Mouse (Mus musculus) forebrain, embryonic 16.5 days (tissue): ENCODE data around the gene Chmp6. TPM values are rescaled to one million over a fixed set of nuclear protein-coding genes. Genes with fewer than 3 reads are reported as not detected.

Experiments
- ATAC-seq: fragments of 200-750 bp; cut with Nextera tagmentation; 2 replicates; pipeline ENCODE4 v1.8.0; 2017; ENCODE audit warnings: mild to moderate bottlenecking, moderate library complexity
- H3K27ac ChIP-seq: fragments of 300-500 bp; sonication (generic); 2 replicates; pipeline ENCODE4 v1.5.1; 2014; ENCODE audit warnings: low read length, control low read depth
- H3K27me3 ChIP-seq: fragments of 300-500 bp; sonication (generic); replicated peaks from 2 replicates; pipeline ENCODE4 v1.6.1; 2014; ENCODE audit warnings: low read length; ENCODE audit not compliant: control insufficient read depth, insufficient read depth
- H3K36me3 ChIP-seq: fragments of 300-500 bp; sonication (generic); 2 replicates; pipeline ENCODE4 v1.6.1; 2014; ENCODE audit not compliant: control insufficient read depth, insufficient read depth
- H3K4me1 ChIP-seq: fragments of 300-500 bp; sonication (generic); replicated peaks from 2 replicates; pipeline ENCODE4 v1.6.1; 2014; ENCODE audit warnings: low read length; ENCODE audit not compliant: control insufficient read depth, insufficient read depth
- H3K4me2 ChIP-seq: fragments of 300-500 bp; sonication (generic); 2 replicates; pipeline ENCODE4 v1.6.1; 2014; ENCODE audit warnings: mild to moderate bottlenecking, low read length, control low read depth
- H3K4me3 ChIP-seq: fragments of 300-500 bp; sonication (generic); replicated peaks from 2 replicates; pipeline ENCODE4 v1.5.1; 2014; ENCODE audit warnings: mild to moderate bottlenecking, low read length, control low read depth
- H3K9ac ChIP-seq: fragments of 300-500 bp; sonication (generic); replicated peaks from 2 replicates; pipeline ENCODE4 v1.6.1; 2014; ENCODE audit warnings: low read depth, low read length, control low read depth
- H3K9me3 ChIP-seq: fragments of 300-500 bp; sonication (generic); 2 replicates; pipeline ENCODE4 v1.6.1; 2016; ENCODE audit warnings: low read length; ENCODE audit not compliant: control insufficient read depth
- WGBS: fragments of 180-500 bp; shearing (Covaris S2); extraction: QIAGEN DNeasy Blood & Tissue Kit; methylation state at CpG from one replicate; pipeline ENCODE4 v1.1.7; 2014; 5-methylcytosine and 5-hydroxymethylcytosine counted together
- polyA plus RNA-seq: library from polyadenylated mRNA; unstranded; fragments of >200 nt; fragmentation: Nextera tagmentation; extraction: Ambion mirVana; gene quantifications from 2 replicates; pipeline ENCODE4 v1.2.1, GENCODE M21; 2015

Chmp6 gene
- polyA plus RNA-seq, 1 experiment from 2014 or later: 96.5 TPM

DNA sequence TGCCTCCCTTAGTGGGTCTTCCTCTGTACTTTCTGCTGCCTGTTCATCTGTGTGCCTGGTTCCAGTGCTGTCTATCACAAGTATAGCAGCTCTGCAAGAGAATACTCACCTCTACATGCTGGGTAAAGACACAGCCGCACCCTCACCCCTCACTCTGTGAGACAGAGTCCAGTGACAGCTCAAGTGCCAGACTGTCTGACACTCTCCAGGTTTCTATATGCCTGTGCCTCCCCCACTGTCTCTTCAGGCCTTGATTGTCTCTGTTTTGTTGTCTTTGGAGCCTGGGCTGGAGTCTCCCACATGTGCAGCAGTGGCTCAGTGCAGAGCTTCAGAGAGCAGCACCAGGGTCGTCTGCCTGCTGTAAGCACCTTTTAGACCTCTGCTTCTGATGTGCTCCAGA lies 29.6 kb upstream of the Chmp6 start:
- Histone ChIP-seq H3K4me2 (no peak overlapping the region), H3K27ac (no peak overlapping the region), H3K9me3 (no peaks in the 10 kb centered on the region), H3K9ac (no peak overlapping the region), H3K27me3 (no peaks in the 10 kb centered on the region), H3K36me3 (peaks cover under 1% of the 10 kb centered on the region), H3K4me3 (no peak overlapping the region), H3K4me1 (no peaks in the 10 kb centered on the region)
- 74% methylated on average over 2 of the region's 2 CpGs for WGBS
- no peak for ATAC-seq

DNA sequence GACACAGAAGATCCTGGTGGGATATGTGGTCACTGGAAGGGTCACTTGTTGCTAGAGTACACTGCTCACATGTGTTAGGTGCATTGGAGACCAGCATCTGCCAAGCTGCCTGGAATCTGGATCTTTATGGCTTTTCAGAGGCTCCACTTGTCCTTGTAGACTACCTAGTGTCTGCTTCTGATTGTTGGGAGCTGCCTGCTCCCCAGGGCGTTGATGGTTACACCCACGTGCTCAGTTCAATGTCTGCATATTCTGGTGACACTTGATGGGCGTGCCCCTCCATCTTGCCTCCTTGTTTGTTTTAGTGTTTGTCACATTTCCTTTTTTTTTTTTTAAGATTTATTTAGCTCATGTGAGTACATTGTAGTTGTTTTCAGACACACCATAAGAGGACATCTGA lies 23.3 kb upstream of the Chmp6 start:
- no peaks in the 10 kb centered on the region for H3K9me3 ChIP-seq
- no peak overlapping the region for H3K9ac ChIP-seq
- WGBS: 100% methylated on average over 3 of the region's 3 CpGs
- no peak overlapping the region for H3K27ac ChIP-seq
- H3K4me3 ChIP-seq: no peak overlapping the region
- peaks cover 6% of the 10 kb centered on the region for H3K36me3 ChIP-seq
- no peak overlapping the region for H3K4me2 ChIP-seq
- ATAC-seq: no peak
- H3K27me3 ChIP-seq: no peaks in the 10 kb centered on the region
- H3K4me1 ChIP-seq: peaks cover 17% of the 10 kb centered on the region

DNA sequence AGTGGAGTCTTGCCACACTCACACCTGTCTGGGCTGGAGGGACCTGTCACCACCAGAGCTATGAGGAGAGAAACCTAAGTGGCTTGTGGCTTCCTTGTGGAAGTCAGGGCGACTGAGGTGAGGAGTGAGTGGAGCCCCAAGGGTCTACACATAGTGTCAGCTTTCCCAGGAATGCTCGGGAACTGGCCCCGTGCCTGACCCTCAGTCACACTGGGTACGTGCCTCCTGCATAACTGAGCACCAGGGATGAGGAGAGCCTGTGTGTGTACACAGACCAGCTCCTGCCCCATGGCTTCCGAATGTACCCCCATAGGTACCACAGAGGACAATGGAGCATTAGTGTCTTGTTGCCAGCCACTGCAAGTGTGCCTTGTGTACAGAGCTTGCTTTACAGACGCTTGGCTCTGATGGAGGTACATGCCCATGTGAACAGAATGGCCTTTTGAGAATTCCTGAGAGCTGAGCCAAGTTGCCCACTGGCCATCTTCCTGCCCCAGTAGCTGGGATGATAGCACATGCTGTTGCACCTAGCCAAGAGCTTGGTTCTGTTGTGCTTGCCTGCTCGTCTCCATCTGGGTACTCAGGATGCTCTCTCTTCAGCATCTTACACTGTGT lies 21.5 kb upstream of the Chmp6 start:
- no peaks in the 10 kb centered on the region for H3K27me3 ChIP-seq
- 83% methylated on average over 7 of the region's 7 CpGs for WGBS
- no peak for ATAC-seq

DNA sequence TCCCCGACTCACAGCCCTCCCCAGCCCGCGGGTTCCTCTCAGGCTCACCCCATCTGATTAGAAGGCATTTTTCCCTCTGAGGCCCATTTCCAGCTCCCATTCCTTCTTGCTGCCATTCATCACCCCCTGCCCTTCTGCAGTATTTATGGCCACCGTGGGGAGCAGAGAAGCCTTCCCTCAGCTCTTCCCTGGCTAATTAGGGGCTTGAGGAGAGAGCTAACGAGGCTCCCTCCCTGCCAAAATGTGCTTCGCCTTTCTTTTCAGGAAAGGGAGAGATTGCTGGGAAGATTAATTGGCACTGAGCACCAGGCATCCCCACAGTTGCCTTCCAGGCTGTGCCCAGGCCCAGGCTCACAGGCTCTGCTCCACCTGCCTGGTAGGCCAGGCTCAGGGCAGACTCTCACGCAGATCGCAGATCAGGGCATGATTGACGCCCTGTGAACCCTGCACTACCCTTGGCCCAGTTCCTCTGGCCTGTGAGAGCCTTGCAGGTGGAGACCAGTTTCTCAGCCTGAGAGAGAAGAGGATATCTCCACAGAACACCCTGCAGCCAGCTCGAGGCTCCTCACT lies 19.5 kb upstream of the Chmp6 start:
- Histone ChIP-seq H3K4me3 (no peak overlapping the region), H3K4me2 (no peak overlapping the region), H3K36me3 (peaks cover 4% of the 10 kb centered on the region), H3K27ac (peak overlapping the region; percentile 84), H3K4me1 (peaks cover 17% of the 10 kb centered on the region), H3K9me3 (no peaks in the 10 kb centered on the region), H3K27me3 (no peaks in the 10 kb centered on the region), H3K9ac (peak overlapping the region; percentile 40)
- peak; percentile 79 for ATAC-seq
- 27% methylated on average over 10 of the region's 10 CpGs for WGBS

More for the DNA sequence above, 21.5 kb upstream of the Chmp6 start:
- Histone ChIP-seq H3K9me3 (no peaks in the 10 kb centered on the region), H3K4me2 (no peak overlapping the region), H3K36me3 (peaks cover 6% of the 10 kb centered on the region), H3K27ac (no peak overlapping the region), H3K9ac (no peak overlapping the region), H3K4me1 (peaks cover 17% of the 10 kb centered on the region), H3K4me3 (no peak overlapping the region)

DNA sequence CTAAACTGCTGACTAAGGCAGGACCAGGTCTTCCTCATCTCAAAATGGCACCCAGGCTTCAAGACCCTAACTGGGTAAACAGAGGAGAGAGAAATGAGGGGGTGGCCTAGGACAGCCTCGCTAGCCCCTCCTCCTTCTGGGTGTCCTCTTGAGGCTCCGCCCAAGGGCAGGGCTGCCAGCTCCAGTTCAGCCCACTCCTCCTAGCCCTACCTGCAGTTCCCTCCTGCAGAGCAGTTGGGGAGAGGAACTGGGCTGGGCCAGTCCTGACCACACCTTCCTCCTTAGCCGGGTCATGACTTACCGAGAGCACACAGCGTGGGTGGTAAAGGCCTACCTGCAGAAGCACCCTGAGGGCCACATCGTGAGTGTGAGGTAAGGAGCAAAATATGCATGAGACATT lies 18.6 kb upstream of the Chmp6 start:
- 70% methylated on average over 6 of the region's 6 CpGs for WGBS
- Histone ChIP-seq H3K4me3 (no peak overlapping the region), H3K27me3 (no peaks in the 10 kb centered on the region), H3K4me2 (no peak overlapping the region), H3K9ac (no peak overlapping the region), H3K4me1 (peaks cover 17% of the 10 kb centered on the region), H3K27ac (no peak overlapping the region), H3K36me3 (no peaks in the 10 kb centered on the region), H3K9me3 (no peaks in the 10 kb centered on the region)
- ATAC-seq: no peak

DNA sequence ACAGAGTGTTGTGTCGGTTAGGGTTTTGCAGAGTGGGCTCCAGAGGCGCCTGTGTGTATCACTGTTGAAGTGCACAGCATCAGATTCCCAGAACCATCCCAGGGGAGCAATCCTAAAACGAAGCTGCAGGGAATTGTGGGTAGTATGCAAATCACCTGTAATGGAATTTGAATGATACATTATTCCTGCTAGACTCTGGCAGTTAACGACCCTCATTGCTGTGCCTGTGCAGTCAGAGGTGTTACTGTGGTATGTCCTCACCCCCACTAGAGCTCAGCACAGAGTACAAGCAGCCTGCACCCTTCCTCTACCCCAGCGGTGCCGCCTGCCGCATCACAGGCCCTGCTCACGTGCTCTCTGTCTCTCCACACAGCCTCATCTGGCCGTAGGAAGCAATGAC lies 16.2 kb upstream of the Chmp6 start:
- Histone ChIP-seq H3K9ac (no peak overlapping the region), H3K4me2 (no peak overlapping the region), H3K9me3 (no peaks in the 10 kb centered on the region), H3K27me3 (no peaks in the 10 kb centered on the region), H3K36me3 (no peaks in the 10 kb centered on the region), H3K4me3 (no peak overlapping the region), H3K27ac (no peak overlapping the region), H3K4me1 (peaks cover 17% of the 10 kb centered on the region)
- 65% methylated on average over 9 of the region's 9 CpGs for WGBS
- ATAC-seq: peak; percentile 63; the same call in 1 of the 2 replicates

DNA sequence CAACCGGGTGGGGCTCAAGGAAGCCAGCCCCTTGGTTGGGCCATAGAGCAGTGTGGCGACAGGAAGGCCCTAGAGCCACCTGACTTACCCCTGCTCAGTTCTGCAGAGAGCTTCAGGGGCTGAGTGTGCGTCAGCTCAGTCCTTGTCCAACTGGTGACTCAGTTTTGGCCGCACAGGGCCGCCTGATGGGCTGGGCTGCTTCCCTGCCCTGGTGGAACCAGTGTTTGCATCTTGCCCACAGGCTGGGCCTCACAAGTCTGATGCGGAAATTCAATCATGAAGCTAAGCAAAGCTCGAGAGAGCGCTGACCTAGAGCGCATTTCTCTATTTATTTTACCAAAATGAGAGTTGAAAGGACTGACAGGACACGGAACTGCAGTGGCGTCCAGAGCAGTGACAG lies 14.3 kb upstream of the Chmp6 start:
- ATAC-seq: no peak
- Histone ChIP-seq H3K4me2 (no peak overlapping the region), H3K9ac (no peak overlapping the region), H3K9me3 (no peaks in the 10 kb centered on the region), H3K27ac (no peak overlapping the region), H3K4me1 (peaks cover 6% of the 10 kb centered on the region), H3K27me3 (no peaks in the 10 kb centered on the region), H3K4me3 (no peak overlapping the region), H3K36me3 (no peaks in the 10 kb centered on the region)
- 84% methylated on average over 11 of the region's 11 CpGs for WGBS

DNA sequence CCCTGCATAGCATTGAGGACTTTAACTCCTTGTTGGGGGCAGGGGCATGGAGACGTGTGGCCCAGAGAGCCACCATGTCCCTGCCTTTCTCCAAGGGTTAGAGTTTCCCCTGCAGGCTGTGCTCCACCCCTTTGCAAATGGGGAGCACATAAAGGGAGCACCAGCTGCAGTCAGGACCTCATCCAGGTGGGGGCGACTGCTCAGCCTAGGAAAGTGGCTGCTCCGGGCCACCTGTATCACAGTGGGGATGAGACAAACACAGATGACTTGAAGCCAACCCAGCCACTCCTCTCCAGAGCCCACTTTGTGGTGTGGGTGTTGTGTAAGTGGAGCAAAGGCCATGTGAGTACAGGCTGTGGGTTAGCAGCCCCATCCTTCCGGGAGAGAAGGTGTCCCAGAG lies 12.1 kb upstream of the Chmp6 start:
- Histone ChIP-seq H3K4me2 (no peak overlapping the region), H3K36me3 (no peaks in the 10 kb centered on the region), H3K27ac (no peak overlapping the region), H3K4me3 (no peak overlapping the region), H3K4me1 (peaks cover 3% of the 10 kb centered on the region), H3K9me3 (no peaks in the 10 kb centered on the region), H3K9ac (no peak overlapping the region), H3K27me3 (no peaks in the 10 kb centered on the region)
- ATAC-seq: no peak
- WGBS: 78% methylated on average over 4 of the region's 4 CpGs

DNA sequence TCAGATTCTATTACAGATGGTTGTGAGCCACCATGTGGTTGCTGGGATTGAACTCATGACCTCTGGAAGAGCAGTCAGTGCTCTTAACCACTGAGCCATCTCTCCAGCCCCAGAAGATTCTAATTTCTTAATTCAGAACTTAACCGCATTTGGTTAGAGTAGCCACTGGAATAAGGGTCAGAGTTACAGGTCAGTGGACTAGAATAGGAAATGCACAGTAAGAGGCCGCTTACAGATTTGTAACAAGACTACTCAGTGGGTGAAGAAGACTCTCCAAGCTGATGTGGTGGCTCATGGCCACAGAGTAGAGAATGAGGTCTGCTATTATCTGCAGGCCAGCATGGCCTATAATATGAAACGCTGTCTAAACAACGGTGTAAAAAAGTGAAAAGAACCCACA lies 10.3 kb upstream of the Chmp6 start:
- peaks cover 3% of the 10 kb centered on the region; the same call in 1 of the 2 replicates for H3K4me1 ChIP-seq
- no peak for ATAC-seq

More for the DNA sequence above, 10.3 kb upstream of the Chmp6 start:
- no peaks in the 10 kb centered on the region for H3K27me3 ChIP-seq
- H3K9me3 ChIP-seq: no peaks in the 10 kb centered on the region
- no peak overlapping the region for H3K9ac ChIP-seq
- no peak overlapping the region for H3K27ac ChIP-seq
- no peaks in the 10 kb centered on the region for H3K36me3 ChIP-seq
- no peak overlapping the region for H3K4me2 ChIP-seq
- 80% methylated on average over 4 of the region's 4 CpGs for WGBS
- H3K4me3 ChIP-seq: no peak overlapping the region
